Comparison of ENCODE assay signal across 8 mouse cellular contexts in genomic region chr2:106002835-106003739, GRCm38 (mm10). TPM values are rescaled to one million over a fixed set of nuclear protein-coding genes. Genes with fewer than 3 reads are reported as not detected.
DNase-seq lines count a peak whose midpoint lies in the region; ATAC-seq lines count a peak whose summit lies in the region.

Dnajc24 (minus strand) TSS chr2:106003549.

- WGBS in heart, embryonic 14.5 days: 2% methylated on average over 44 of the region's 44 CpGs
- WGBS in liver, embryonic 13.5 days (ENCODE audit: insufficient replicate concordance): 2% methylated on average over 44 of the region's 44 CpGs
- WGBS in stomach, embryonic 16.5 days: 1% methylated on average over 44 of the region's 44 CpGs

- peak within 1 kb of the TSS; percentile 87 to 92 for H3K4me3 ChIP-seq in heart, embryonic 14.5 days (ENCODE audit: control insufficient read depth in 1 of 2, insufficient read depth in 1 of 2, low read depth in 1 of 2, low read length in 2 of 2)
- peak within 1 kb of the TSS; percentile 82 for H3K4me3 ChIP-seq in liver, embryonic 13.5 days (replicated peaks)
- H3K4me3 ChIP-seq in stomach, embryonic 16.5 days (replicated peaks; ENCODE audit: low read length): peak within 1 kb of the TSS; percentile 88

- ATAC-seq in CD4-positive, CD25-positive, alpha-beta regulatory T cell, adult 4 months: peak; percentile 99
- ATAC-seq in heart, embryonic 14.5 days (ENCODE audit: insufficient number of reproducible peaks, insufficient read depth, low FRiP score, low read depth): peak; percentile 86
- ATAC-seq in liver, embryonic 13.5 days (ENCODE audit: low read depth): peak; percentile 97
- ATAC-seq in stomach, embryonic 16.5 days (ENCODE audit: insufficient read depth, low FRiP score): peak; percentile 98

- no peaks in the 10 kb centered on the region for H3K27me3 ChIP-seq in heart, embryonic 14.5 days (ENCODE audit: control insufficient read depth, insufficient read depth, low read length)
- no peaks in the 10 kb centered on the region for H3K27me3 ChIP-seq in liver, embryonic 13.5 days
- no peaks in the 10 kb centered on the region for H3K27me3 ChIP-seq in stomach, embryonic 16.5 days (ENCODE audit: control insufficient read depth, insufficient read depth, low read length)

- H3K4me1 ChIP-seq in heart, embryonic 14.5 days (ENCODE audit: control insufficient read depth in 2 of 2, insufficient read depth in 2 of 2, low read length in 2 of 2): no peaks in the 10 kb centered on the region
- peaks cover 10% of the 10 kb centered on the region for H3K4me1 ChIP-seq in liver, embryonic 13.5 days (replicated peaks)
- no peaks in the 10 kb centered on the region for H3K4me1 ChIP-seq in stomach, embryonic 16.5 days (ENCODE audit: control insufficient read depth, insufficient read depth, low read length)

- DNase-seq in c-Kit-negative CD71-positive TER-119-positive erythroid progenitor cells, embryonic 14.5 days (ENCODE audit: low read depth, low spot score): peak; percentile 82
- peak; percentile 80 for DNase-seq in fibroblast of lung, adult 2 months (ENCODE audit: low read depth)
- DNase-seq in kidney, postnatal 14 days: peak; percentile 92
- peak; percentile 81 for DNase-seq in liver, embryonic 13.5 days
- peak; percentile 92 for DNase-seq in neural tube, embryonic 10.5 days (ENCODE audit: extremely low spot score, low spot score)

- no peaks in the 10 kb centered on the region for H3K9me3 ChIP-seq in heart, embryonic 14.5 days (ENCODE audit: control insufficient read depth, low read length)
- H3K9me3 ChIP-seq in liver, embryonic 13.5 days (replicated peaks): no peaks in the 10 kb centered on the region
- no peaks in the 10 kb centered on the region for H3K9me3 ChIP-seq in stomach, embryonic 16.5 days (replicated peaks; ENCODE audit: control insufficient read depth, low read length)

- peak within 1 kb of the TSS; percentile 90 for H3K4me2 ChIP-seq in heart, embryonic 14.5 days (ENCODE audit: low read length)
- H3K4me2 ChIP-seq in liver, embryonic 13.5 days: peak within 1 kb of the TSS; percentile 69
- H3K4me2 ChIP-seq in stomach, embryonic 16.5 days (ENCODE audit: low read depth, low read length): peak within 1 kb of the TSS; percentile 45

- H3K27ac ChIP-seq in heart, embryonic 14.5 days (replicated peaks in 1 of 2; ENCODE audit: control insufficient read depth in 1 of 2, insufficient read depth in 1 of 2, low read depth in 2 of 2, low read length in 2 of 2): peak within 1 kb of the TSS; percentile 75 to 79; a peak in 3 of 4 replicates
- peak within 1 kb of the TSS; percentile 70 for H3K27ac ChIP-seq in liver, embryonic 13.5 days
- peak within 1 kb of the TSS; percentile 76 for H3K27ac ChIP-seq in stomach, embryonic 16.5 days (ENCODE audit: low read length)

- H3K36me3 ChIP-seq in heart, embryonic 14.5 days (ENCODE audit: control insufficient read depth, insufficient read depth, low read length): peaks cover 4% of the 10 kb centered on the region; the same call in 1 of the 2 replicates
- H3K36me3 ChIP-seq in liver, embryonic 13.5 days: peaks cover 3% of the 10 kb centered on the region; the same call in 1 of the 2 replicates
- H3K36me3 ChIP-seq in stomach, embryonic 16.5 days (ENCODE audit: control insufficient read depth, insufficient read depth, low read length): no peaks in the 10 kb centered on the region

- H3K9ac ChIP-seq in heart, embryonic 14.5 days (ENCODE audit: low read length): peak within 1 kb of the TSS; percentile 87
- peak within 1 kb of the TSS; percentile 85 for H3K9ac ChIP-seq in liver, embryonic 13.5 days
- H3K9ac ChIP-seq in stomach, embryonic 16.5 days (ENCODE audit: low read length): peak within 1 kb of the TSS; percentile 91

RNA-seq across cellular contexts. Expression of gene Dnajc24, which starts in this region (rescaled TPM):
- polyA plus RNA-seq in CD4-positive, CD25-positive, alpha-beta regulatory T cell, adult 4 months (2017; shearing (Covaris generic)): 10 to 100 TPM; 22.9 to 31.7 TPM
- 27.8 and 28.8 TPM in 2 replicates for polyA plus RNA-seq in heart, embryonic 14.5 days (2014; fragmentation: Nextera tagmentation; extraction: Ambion mirVana)
- 21.3 and 29.4 TPM in 2 replicates for polyA plus RNA-seq in liver, embryonic 13.5 days (2015; fragmentation: Nextera tagmentation; extraction: Ambion mirVana)
- 28.9 and 37.5 TPM in 2 replicates for polyA plus RNA-seq in stomach, embryonic 16.5 days (2015; fragmentation: Nextera tagmentation; extraction: Ambion mirVana)

Comparison
In these comparisons a context has a peak if more than half of its experiments do, and no peak if none do; other contexts are left out.
1. Peak in every context shown above with its lines: DNase-seq, ATAC-seq, H3K4me3 ChIP-seq and H3K27ac ChIP-seq.